Mouse (Mus musculus) limb, embryonic 13.5 days (tissue): ENCODE measurements around the gene Slc26a6. TPM values are rescaled to one million over a fixed set of nuclear protein-coding genes. Genes with fewer than 3 reads are reported as not detected.
A peak's percentile ranks its signal among the peaks of the same experiment; 100 is the strongest.

Source experiments
- ATAC-seq: fragments of 200-750 bp; cut with Nextera tagmentation; 2 replicates; pipeline ENCODE4 v1.8.0; 2017; ENCODE audit warnings: low read depth, moderate number of reproducible peaks, moderate TSS enrichment; ENCODE audit not compliant: low FRiP score
- H3K27ac ChIP-seq: fragments of 300-500 bp; sonication (generic); 2 replicates; pipeline ENCODE4 v1.5.1; 2015; ENCODE audit warnings: inconsistent platforms, mild to moderate bottlenecking, moderate library complexity
- H3K27me3 ChIP-seq: fragments of 300-500 bp; sonication (generic); 2 replicates; pipeline ENCODE4 v1.6.1; 2015; ENCODE audit warnings: mild to moderate bottlenecking, inconsistent platforms
- H3K36me3 ChIP-seq: fragments of 300-500 bp; sonication (generic); 2 replicates; pipeline ENCODE4 v1.6.1; 2015; ENCODE audit warnings: inconsistent platforms, mild to moderate bottlenecking, moderate library complexity
- H3K4me1 ChIP-seq: fragments of 300-500 bp; sonication (generic); 2 replicates; pipeline ENCODE4 v1.6.1; 2015; ENCODE audit warnings: inconsistent platforms
- H3K4me2 ChIP-seq: fragments of 300-500 bp; sonication (generic); replicated peaks from 2 replicates; pipeline ENCODE4 v1.6.1; 2015; ENCODE audit warnings: inconsistent platforms, mild to moderate bottlenecking, moderate library complexity
- H3K4me3 ChIP-seq: fragments of 300-500 bp; sonication (generic); 2 replicates; pipeline ENCODE4 v1.5.1; 2015; ENCODE audit warnings: moderate library complexity, mild to moderate bottlenecking, inconsistent platforms
- H3K9ac ChIP-seq: fragments of 300-500 bp; sonication (generic); 2 replicates; pipeline ENCODE4 v1.6.1; 2015; ENCODE audit warnings: mild to moderate bottlenecking, inconsistent platforms
- H3K9me3 ChIP-seq: fragments of 300-500 bp; sonication (generic); 2 replicates; pipeline ENCODE4 v1.6.1; 2016; ENCODE audit warnings: inconsistent platforms
- WGBS: fragments of 180-500 bp; shearing (Covaris S2); methylation state at CpG from one replicate; pipeline ENCODE4 v1.1.7; 2015; 5-methylcytosine and 5-hydroxymethylcytosine counted together
- polyA plus RNA-seq: library from polyadenylated mRNA; unstranded; fragments of >200 nt; fragmentation: Nextera tagmentation; extraction: Ambion mirVana; gene quantifications from 2 replicates; pipeline ENCODE4 v1.2.1, GENCODE M21; 2015

The Slc26a6 gene
- polyA plus RNA-seq, 1 experiment from 2014 or later = 19.6 TPM

DNA sequence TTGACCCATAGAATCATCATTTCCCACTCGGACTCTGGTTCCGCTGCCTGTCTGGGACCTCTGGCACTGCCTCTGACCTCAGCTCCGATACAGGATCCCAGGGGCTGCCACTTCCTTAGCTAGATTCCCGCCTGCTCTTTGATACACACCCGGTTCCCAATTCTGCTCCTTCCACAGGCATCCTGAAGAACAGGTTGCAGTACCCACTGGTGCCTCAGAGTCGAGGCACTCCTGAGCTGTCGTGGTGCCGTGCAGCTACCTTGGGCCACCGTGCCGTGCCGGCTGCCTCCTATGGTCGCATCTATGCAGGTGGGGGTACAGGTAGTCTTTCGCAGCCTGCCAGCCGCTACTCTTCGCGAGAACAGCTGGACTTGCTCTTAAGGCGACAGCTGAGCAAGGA, 4.7 kb upstream of the Slc26a6 start:
- Histone ChIP-seq H3K27me3 (peaks cover 9% of the 10 kb centered on the region), H3K9me3 (no peaks in the 10 kb centered on the region), H3K4me2 (no peak overlapping the region), H3K27ac (no peak overlapping the region), H3K36me3 (no peaks in the 10 kb centered on the region), H3K4me1 (peaks cover 5% of the 10 kb centered on the region), H3K9ac (no peak overlapping the region), H3K4me3 (no peak overlapping the region)
- ATAC-seq = no peak
- 73% methylated on average over 17 of the region's 17 CpGs for WGBS

DNA sequence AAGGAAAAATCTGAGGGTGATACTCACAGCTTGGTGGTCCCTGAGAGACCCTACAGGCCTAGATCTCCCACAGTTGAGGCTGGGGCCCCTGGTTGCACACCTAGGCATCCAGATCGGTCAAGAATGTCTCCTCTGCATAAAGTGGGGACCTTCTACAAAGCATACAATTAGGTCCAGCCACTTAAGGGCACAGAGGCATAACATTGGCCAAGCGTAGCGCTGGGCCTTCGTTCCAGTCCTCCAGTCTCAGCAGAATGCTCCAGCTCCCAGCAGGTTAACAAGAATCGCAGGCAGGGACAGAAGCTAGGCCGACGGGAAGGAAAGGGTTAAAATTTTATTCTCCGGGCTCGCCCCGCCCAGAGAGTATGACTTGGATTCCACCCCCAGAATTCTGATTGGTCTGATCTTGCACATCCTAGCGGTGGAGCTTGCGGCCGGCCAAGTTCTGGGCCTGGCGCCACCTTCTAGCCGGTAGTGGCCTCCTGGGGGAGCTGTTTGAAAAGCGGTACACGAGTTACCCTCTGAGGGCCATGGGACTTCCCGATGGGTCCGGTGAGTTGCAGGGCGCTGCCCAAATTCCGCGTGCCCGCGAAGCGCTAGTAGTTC, 655 bp downstream of the Slc26a6 start:
- Histone ChIP-seq H3K9me3 (no peaks in the 10 kb centered on the region), H3K36me3 (peaks cover 25% of the 10 kb centered on the region), H3K9ac (peak overlapping the region; percentile 86), H3K4me1 (peaks cover 18% of the 10 kb centered on the region), H3K27ac (peak overlapping the region; percentile 88), H3K27me3 (no peaks in the 10 kb centered on the region), H3K4me3 (peak overlapping the region; percentile 83), H3K4me2 (peak overlapping the region; percentile 81)
- WGBS = 2% methylated on average over 25 of the region's 25 CpGs
- ATAC-seq = peak; percentile 92

DNA sequence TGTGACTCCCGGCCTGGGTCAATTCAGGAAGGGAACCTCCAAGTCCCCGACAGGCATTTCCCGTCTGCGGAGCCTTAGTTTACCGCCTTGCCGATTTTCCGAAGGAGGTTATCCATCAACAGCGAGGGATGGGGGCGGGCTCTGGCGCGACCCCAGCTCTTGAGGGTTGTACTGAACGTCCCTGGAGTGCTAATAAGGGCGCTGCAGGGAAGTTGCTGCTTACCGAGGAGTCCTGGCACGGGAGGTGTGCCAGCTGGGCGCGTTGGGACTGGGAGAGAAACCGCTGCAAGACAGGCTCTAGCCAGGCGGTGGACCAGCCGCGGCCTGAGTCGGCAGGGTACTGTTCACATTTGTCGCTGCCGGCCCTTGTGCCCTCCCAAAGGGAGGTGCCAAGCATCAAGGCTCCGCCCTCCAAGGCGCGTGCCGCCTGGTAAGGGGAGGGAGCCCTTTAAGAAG, 1.2 kb downstream of the Slc26a6 start:
- Histone ChIP-seq H3K4me2 (peak overlapping the region; percentile 81), H3K9me3 (no peaks in the 10 kb centered on the region), H3K4me1 (peaks cover 18% of the 10 kb centered on the region), H3K36me3 (peaks cover 30% of the 10 kb centered on the region), H3K9ac (peak overlapping the region; percentile 86), H3K4me3 (peak overlapping the region; percentile 83), H3K27me3 (no peaks in the 10 kb centered on the region), H3K27ac (peak overlapping the region; percentile 88)
- under 1% methylated on average over 28 of the region's 28 CpGs for WGBS
- ATAC-seq = peak; percentile 76

DNA sequence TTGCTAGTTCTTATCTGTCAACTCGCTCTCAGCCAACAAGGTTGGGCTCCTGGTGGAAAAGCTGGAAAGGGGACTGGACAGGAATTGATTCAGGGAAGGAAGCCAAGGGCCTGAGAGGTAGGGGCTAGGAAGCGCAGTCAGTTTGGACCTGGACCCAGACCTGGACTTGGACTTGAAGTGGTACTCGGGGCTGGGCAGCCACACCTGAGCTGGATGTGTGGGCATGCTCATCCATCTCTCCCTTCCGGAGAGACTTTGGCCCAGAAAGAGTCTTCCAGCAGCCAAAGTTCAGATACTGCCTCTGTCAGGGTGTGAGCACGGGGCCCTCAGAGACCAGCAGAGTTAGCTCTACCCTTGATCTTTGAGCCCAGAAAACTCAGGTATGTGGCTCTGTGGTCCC, 2.3 kb downstream of the Slc26a6 start:
- WGBS = 51% methylated on average over 5 of the region's 5 CpGs
- Histone ChIP-seq H3K27ac (no peak overlapping the region), H3K4me1 (peaks cover 18% of the 10 kb centered on the region), H3K9me3 (no peaks in the 10 kb centered on the region), H3K27me3 (no peaks in the 10 kb centered on the region), H3K36me3 (peaks cover 41% of the 10 kb centered on the region), H3K4me2 (peak overlapping the region; percentile 81), H3K9ac (peak overlapping the region; percentile 86; the same call in 1 of the 2 replicates), H3K4me3 (peak overlapping the region; percentile 83)
- no peak for ATAC-seq

DNA sequence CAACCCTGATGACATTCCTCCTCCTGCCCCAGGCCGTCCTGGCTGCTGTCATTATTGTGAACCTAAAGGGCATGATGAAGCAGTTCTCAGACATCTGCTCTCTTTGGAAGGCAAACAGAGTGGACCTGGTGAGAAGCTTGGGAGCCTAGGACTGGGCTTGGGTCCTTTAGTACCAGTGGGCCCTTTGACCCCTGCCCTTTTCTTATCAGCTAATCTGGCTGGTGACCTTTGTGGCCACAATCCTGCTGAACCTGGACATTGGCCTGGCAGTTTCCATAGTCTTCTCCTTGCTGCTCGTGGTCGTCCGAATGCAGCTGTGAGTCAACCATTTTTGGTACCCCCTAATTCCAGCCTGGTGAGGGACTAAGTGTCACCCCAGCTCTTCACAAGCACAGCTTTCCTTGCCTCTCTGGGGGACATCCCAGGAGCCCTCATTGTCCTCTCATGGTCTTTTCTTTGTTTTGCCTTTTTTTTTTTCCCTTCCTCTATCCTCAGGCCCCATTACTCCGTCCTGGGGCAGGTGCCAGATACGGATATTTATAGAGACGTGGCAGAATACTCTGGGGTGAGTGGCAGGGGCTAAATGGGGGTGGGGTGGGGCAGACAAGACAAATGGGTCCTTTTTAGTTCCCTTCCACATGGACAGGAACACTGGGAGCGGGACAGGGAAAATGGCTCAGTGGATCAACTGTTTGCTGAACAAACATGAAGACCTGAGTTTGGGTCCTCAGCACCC, 5.9 kb downstream of the Slc26a6 start:
- no peak overlapping the region for H3K27ac ChIP-seq
- no peak for ATAC-seq
- 80% methylated on average over 8 of the region's 8 CpGs for WGBS
- H3K9me3 ChIP-seq = no peaks in the 10 kb centered on the region
- H3K4me1 ChIP-seq = peaks cover 9% of the 10 kb centered on the region
- H3K36me3 ChIP-seq = peaks cover 57% of the 10 kb centered on the region
- H3K27me3 ChIP-seq = no peaks in the 10 kb centered on the region
- H3K9ac ChIP-seq = no peak overlapping the region
- no peak overlapping the region for H3K4me2 ChIP-seq
- H3K4me3 ChIP-seq = no peak overlapping the region

DNA sequence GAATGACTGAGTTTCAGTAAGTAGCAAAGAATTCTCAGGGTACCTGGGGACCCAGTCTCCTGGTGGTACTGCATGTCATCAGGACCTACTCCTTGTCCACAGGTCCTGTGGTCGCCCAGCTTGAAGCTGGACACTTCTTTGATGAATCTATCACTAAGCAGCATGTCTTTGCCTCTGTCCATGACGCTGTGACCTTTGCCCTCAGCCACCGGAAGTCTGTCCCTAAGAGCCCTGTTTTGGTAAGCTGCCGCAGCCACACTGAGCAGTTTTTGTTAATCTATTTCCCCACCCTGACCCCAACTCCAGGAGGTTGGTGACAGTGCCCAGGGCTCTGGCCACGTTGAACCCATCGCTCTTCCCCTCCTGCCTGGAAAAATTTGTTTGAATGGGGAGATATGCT, 59.2 kb downstream of the Slc26a6 start:
- no peak overlapping the region for H3K9ac ChIP-seq
- peaks cover 4% of the 10 kb centered on the region; the same call in 1 of the 2 replicates for H3K4me1 ChIP-seq
- no peaks in the 10 kb centered on the region for H3K9me3 ChIP-seq
- ATAC-seq = no peak
- H3K27ac ChIP-seq = no peak overlapping the region
- no peak overlapping the region for H3K4me3 ChIP-seq
- no peaks in the 10 kb centered on the region for H3K36me3 ChIP-seq
- 65% methylated on average over 6 of the region's 6 CpGs for WGBS
- no peak overlapping the region for H3K4me2 ChIP-seq
- H3K27me3 ChIP-seq = no peaks in the 10 kb centered on the region

DNA sequence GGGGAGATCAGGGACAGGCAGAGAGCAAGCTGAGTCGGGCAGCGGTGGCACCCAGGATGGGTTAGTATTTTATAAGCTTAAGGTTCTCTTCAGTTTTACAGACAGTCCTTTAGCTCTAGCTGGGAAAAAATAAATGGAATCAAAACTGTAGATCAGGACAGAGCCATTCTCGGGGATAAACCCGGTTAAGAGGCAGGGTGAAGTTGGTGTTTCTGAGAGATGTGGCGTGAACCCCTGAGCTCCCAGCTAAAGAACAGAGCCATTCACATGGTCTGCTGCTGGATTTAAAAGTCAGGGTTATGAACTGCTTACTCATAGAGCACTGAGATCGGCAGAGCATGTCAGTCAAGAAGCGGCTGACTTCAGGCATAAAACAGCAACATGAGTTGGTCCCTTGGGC, 60.1 kb downstream of the Slc26a6 start:
- ATAC-seq = no peak
- H3K27me3 ChIP-seq = no peaks in the 10 kb centered on the region
- no peak overlapping the region for H3K4me2 ChIP-seq
- H3K36me3 ChIP-seq = no peaks in the 10 kb centered on the region
- peaks cover 4% of the 10 kb centered on the region; the same call in 1 of the 2 replicates for H3K4me1 ChIP-seq
- no peak overlapping the region for H3K4me3 ChIP-seq
- no peaks in the 10 kb centered on the region for H3K9me3 ChIP-seq
- no peak overlapping the region for H3K27ac ChIP-seq
- 91% methylated on average over 7 of the region's 7 CpGs for WGBS
- H3K9ac ChIP-seq = no peak overlapping the region

DNA sequence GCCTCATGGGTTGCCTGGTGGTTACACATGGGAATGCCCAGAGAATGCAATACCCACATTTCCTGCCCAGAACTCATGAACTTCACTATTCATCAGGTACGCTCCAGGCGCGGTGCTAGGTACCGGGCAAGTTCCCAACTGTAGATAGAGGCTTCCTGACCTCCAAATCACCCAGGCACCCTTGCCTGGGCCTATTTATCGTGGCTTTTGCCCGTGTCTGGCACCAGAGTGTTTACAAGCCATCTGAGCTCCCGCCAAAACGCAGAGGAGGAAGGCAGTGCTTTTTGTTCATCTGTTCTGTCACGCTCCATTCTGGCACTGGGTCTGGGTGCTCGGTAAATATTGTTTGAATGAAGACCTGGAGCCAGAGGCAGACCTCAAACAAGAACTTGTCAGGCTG, 60.5 kb downstream of the Slc26a6 start:
- ATAC-seq = no peak
- H3K36me3 ChIP-seq = no peaks in the 10 kb centered on the region
- no peak overlapping the region for H3K9ac ChIP-seq
- no peaks in the 10 kb centered on the region for H3K9me3 ChIP-seq
- H3K4me3 ChIP-seq = no peak overlapping the region
- 69% methylated on average over 10 of the region's 10 CpGs for WGBS
- no peak overlapping the region for H3K4me2 ChIP-seq
- peaks cover 4% of the 10 kb centered on the region; the same call in 1 of the 2 replicates for H3K4me1 ChIP-seq
- H3K27me3 ChIP-seq = no peaks in the 10 kb centered on the region
- no peak overlapping the region for H3K27ac ChIP-seq

DNA sequence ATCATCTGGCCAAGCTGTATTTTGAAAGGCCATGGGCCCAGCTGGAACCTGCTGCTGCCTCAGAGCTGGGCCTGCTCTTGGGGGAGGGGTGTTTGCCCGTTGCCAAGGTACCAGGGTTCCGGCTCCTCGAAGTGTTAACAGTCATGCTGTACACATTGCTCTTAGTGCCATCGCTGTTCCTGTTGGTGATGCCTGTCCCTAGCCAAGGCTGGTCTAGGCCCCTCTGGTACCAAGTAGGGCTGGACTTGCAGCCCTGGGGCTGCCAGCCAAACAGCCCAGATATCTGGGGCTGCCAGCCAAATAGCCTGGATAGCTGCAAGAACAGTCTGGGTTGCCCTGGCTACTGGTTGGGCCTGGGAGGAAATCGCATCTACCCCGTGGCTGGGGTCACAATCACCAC, 61.4 kb downstream of the Slc26a6 start, which contains the start of gene Tmem89:
Tmem89 (plus strand) TSS at position 129 of the 400 bp plus-strand sequence.
- peaks cover 4% of the 10 kb centered on the region; the same call in 1 of the 2 replicates for H3K4me1 ChIP-seq
- H3K9me3 ChIP-seq = no peaks in the 10 kb centered on the region
- H3K4me3 ChIP-seq = no peak within 1 kb of the TSS
- H3K4me2 ChIP-seq = no peak within 1 kb of the TSS
- no peak within 1 kb of the TSS for H3K27ac ChIP-seq
- no peaks in the 10 kb centered on the region for H3K36me3 ChIP-seq
- no peak for ATAC-seq
- no peaks in the 10 kb centered on the region for H3K27me3 ChIP-seq
- 71% methylated on average over 6 of the region's 6 CpGs for WGBS
- H3K9ac ChIP-seq = no peak within 1 kb of the TSS; the same call in 1 of the 2 replicates

DNA sequence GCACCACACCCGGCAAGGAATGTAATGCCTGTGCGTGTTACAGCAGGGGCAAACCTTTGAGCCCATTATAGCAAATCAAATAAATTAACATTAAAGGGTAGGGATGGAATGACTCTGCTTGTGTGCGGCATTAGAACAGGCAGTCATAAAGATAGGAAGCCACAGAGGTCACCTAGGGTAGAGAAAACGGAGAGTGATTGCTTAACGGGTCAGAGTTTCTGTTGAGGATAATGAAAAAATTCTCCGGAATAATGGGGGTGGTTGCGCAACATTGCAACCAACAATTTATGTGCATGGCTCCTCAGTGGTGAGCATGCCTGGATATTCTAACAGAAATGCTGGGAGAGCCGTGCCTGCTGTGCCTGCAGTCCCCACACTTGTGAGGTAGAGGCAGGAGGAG, 72.8 kb downstream of the Slc26a6 start:
- H3K4me1 ChIP-seq = no peaks in the 10 kb centered on the region

DNA sequence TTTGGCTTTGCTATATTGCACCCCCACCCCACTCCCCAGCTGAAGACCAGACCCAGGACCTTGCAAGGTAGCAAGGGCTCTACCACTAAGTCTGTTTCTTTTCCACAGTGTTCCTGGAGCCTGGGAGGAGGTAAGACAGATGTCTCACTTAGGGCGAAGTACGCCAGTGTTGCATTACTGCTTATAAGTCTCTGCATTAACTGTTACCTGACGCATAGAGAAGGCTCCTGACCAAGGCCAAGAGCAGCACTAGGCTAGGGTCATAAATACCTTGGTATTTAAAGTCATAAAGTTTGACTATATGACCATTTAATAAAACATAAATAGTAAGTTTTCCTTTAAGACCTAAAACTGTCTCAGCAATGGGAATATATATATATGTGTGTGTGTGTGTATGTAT, 75.3 kb downstream of the Slc26a6 start:
- no peak overlapping the region for H3K27ac ChIP-seq
- no peak for ATAC-seq
- H3K27me3 ChIP-seq = no peaks in the 10 kb centered on the region
- no peak overlapping the region for H3K9ac ChIP-seq
- H3K4me2 ChIP-seq = no peak overlapping the region
- 0 out of 2 replicates have a peak, but pooled peaks cover 3% of the 10 kb centered on the region for H3K9me3 ChIP-seq
- WGBS = 68% methylated on average over 3 of the region's 3 CpGs
- no peaks in the 10 kb centered on the region for H3K36me3 ChIP-seq
- H3K4me3 ChIP-seq = no peak overlapping the region
- H3K4me1 ChIP-seq = no peaks in the 10 kb centered on the region

More for the DNA sequence above, 72.8 kb downstream of the Slc26a6 start:
- ATAC-seq = no peak
- Histone ChIP-seq H3K4me3 (no peak overlapping the region), H3K9me3 (no peaks in the 10 kb centered on the region), H3K27ac (no peak overlapping the region), H3K9ac (no peak overlapping the region), H3K36me3 (no peaks in the 10 kb centered on the region), H3K27me3 (no peaks in the 10 kb centered on the region), H3K4me2 (no peak overlapping the region)
- 50% methylated on average over 8 of the region's 8 CpGs for WGBS

DNA sequence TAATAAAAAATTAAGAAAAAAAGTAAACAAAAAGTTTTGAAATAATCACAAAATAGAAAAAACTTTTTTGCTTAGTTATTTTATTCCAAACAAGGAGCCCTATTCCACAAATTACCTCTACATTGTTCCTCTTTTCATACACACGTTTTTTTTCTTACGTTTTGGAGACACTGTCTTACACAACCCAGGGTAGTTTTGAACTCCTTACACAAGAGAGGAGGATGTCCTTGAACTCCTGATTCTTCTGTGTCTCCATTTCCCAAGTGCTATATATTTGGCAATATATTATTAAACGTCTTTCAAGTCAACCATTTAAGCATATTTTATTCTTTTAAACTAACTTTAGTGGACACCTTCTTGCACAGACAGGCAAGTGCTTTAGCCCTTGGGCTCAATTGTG, 82.9 kb downstream of the Slc26a6 start:
- Histone ChIP-seq H3K27ac (no peak overlapping the region), H3K36me3 (peaks cover 31% of the 10 kb centered on the region), H3K9me3 (0 out of 2 replicates have a peak, but pooled peaks cover 3% of the 10 kb centered on the region), H3K4me2 (peak overlapping the region; percentile 45), H3K4me3 (peak overlapping the region; percentile 99), H3K9ac (no peak overlapping the region), H3K4me1 (peaks cover 6% of the 10 kb centered on the region), H3K27me3 (no peaks in the 10 kb centered on the region)
- ATAC-seq = no peak; the same call in 1 of the 2 replicates
- WGBS = 15% methylated on average over 3 of the region's 3 CpGs
